ENCODE assay signal across 31 mouse cellular contexts in the genomic region with DNA sequence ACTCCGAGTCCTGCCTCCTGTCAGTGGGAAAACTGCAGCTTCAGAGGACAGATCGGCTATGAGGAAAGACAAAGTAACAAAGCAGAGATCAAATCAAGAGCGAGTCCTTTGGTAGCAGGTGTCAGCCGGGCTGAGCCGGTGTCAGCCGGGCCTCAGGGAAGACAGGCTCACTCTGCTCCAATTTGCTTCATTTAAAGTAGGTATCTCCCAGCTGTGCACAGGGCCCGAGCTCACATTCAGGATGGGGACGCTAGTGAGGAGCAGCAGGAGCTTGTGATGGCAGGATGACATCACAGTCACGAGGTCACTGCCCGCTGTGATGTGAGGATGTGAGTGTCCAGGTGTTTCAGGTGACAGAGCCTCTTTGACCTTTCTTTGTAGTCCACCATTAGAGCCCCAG.
DNase-seq lines count a peak whose midpoint lies in the region; ATAC-seq lines count a peak whose summit lies in the region.
"Had no signal": no experiment of that assay in that cellular context is flagged by ENCODE, and none has a peak within 500 bp of the region (broad histone marks: within the 10 kb centered on the region; RNA-seq: fewer than 3 reads in every experiment).

No protein-coding gene starts in this region.

- H3K4me1 ChIP-seq in hindbrain, embryonic 13.5 days (replicated peaks), result peaks cover 15% of the 10 kb centered on the region
- H3K4me1 ChIP-seq in hindbrain, embryonic 10.5 days (replicated peaks), result peaks cover 3% of the 10 kb centered on the region; the same call in 1 of the 2 replicates
- H3K4me1 ChIP-seq in midbrain, embryonic 14.5 days (ENCODE audit: control insufficient read depth, insufficient read depth, low read length), result no peaks in the 10 kb centered on the region
- no peaks in the 10 kb centered on the region for H3K4me1 ChIP-seq in midbrain, embryonic 11.5 days (ENCODE audit: control insufficient read depth, insufficient read depth, low read length)
- H3K4me1 ChIP-seq: embryonic facial prominence, embryonic 13.5 days; forebrain, embryonic 12.5 days; forebrain, embryonic 15.5 days; heart, embryonic 10.5 days; heart, embryonic 13.5 days had no signal

- H3K27me3 ChIP-seq in hindbrain, embryonic 13.5 days, result no peaks in the 10 kb centered on the region
- H3K27me3 ChIP-seq in hindbrain, embryonic 10.5 days (ENCODE audit: insufficient read depth, poor library complexity, severe bottlenecking), result no peaks in the 10 kb centered on the region
- no peaks in the 10 kb centered on the region for H3K27me3 ChIP-seq in midbrain, embryonic 14.5 days (ENCODE audit: control insufficient read depth, insufficient read depth, low read length)
- H3K27me3 ChIP-seq in midbrain, embryonic 11.5 days (ENCODE audit: control insufficient read depth, insufficient read depth, low read length), result no peaks in the 10 kb centered on the region
- H3K27me3 ChIP-seq: embryonic facial prominence, embryonic 13.5 days; forebrain, embryonic 12.5 days; forebrain, embryonic 15.5 days; heart, embryonic 13.5 days had no signal

- peak; percentile 29; the same call in 1 of the 2 replicates for ATAC-seq in hindbrain, embryonic 13.5 days (ENCODE audit: low FRiP score)
- no peak for ATAC-seq in midbrain, embryonic 14.5 days (ENCODE audit: low FRiP score, low TSS enrichment)
- ATAC-seq in midbrain, embryonic 11.5 days (ENCODE audit: low FRiP score), result no peak
- ATAC-seq: forebrain, embryonic 15.5 days; hindbrain, embryonic 16.5 days; inflammation-experienced regulatory T-cells, adult 6 months; Patski had no signal

- H3K9me3 ChIP-seq in hindbrain, embryonic 13.5 days, result no peaks in the 10 kb centered on the region
- no peaks in the 10 kb centered on the region for H3K9me3 ChIP-seq in hindbrain, embryonic 10.5 days
- no peaks in the 10 kb centered on the region for H3K9me3 ChIP-seq in midbrain, embryonic 14.5 days (ENCODE audit: control insufficient read depth, low read length)
- H3K9me3 ChIP-seq in midbrain, embryonic 11.5 days (ENCODE audit: control insufficient read depth, low read length), result no peaks in the 10 kb centered on the region
- H3K9me3 ChIP-seq: embryonic facial prominence, embryonic 10.5 days; embryonic facial prominence, embryonic 13.5 days; forebrain, embryonic 12.5 days; forebrain, embryonic 15.5 days; heart, embryonic 10.5 days; heart, embryonic 13.5 days had no signal

- no peaks in the 10 kb centered on the region for H3K36me3 ChIP-seq in hindbrain, embryonic 13.5 days
- H3K36me3 ChIP-seq in hindbrain, embryonic 10.5 days, result no peaks in the 10 kb centered on the region
- H3K36me3 ChIP-seq in midbrain, embryonic 14.5 days (ENCODE audit: control insufficient read depth, insufficient read depth, low read length), result no peaks in the 10 kb centered on the region
- no peaks in the 10 kb centered on the region for H3K36me3 ChIP-seq in midbrain, embryonic 11.5 days (ENCODE audit: control insufficient read depth, insufficient read depth, low read length)
- H3K36me3 ChIP-seq: embryonic facial prominence, embryonic 10.5 days; embryonic facial prominence, embryonic 13.5 days; forebrain, embryonic 12.5 days; forebrain, embryonic 15.5 days; G1E; heart, embryonic 10.5 days; heart, embryonic 13.5 days had no signal

- 53% methylated on average over 10 of the region's 10 CpGs for WGBS in hindbrain, embryonic 13.5 days
- 74% methylated on average over 10 of the region's 10 CpGs for WGBS in hindbrain, embryonic 10.5 days
- 54% methylated on average over 10 of the region's 10 CpGs for whole genome bisulfite sequencing in midbrain, embryonic 14.5 days
- 76% methylated on average over 10 of the region's 10 CpGs for WGBS in midbrain, embryonic 11.5 days

- no peak overlapping the region for H3K9ac ChIP-seq in hindbrain, embryonic 13.5 days
- no peak overlapping the region for H3K9ac ChIP-seq in midbrain, embryonic 14.5 days (replicated peaks; ENCODE audit: low read length)
- no peak overlapping the region for H3K9ac ChIP-seq in midbrain, embryonic 11.5 days (ENCODE audit: low read length)
- H3K9ac ChIP-seq: embryonic facial prominence, embryonic 13.5 days; forebrain, embryonic 12.5 days; forebrain, embryonic 15.5 days; heart, embryonic 13.5 days had no signal

- no peak overlapping the region for H3K4me2 ChIP-seq in hindbrain, embryonic 13.5 days
- H3K4me2 ChIP-seq in midbrain, embryonic 14.5 days (ENCODE audit: low read length), result no peak overlapping the region
- H3K4me2 ChIP-seq in midbrain, embryonic 11.5 days, result no peak overlapping the region
- H3K4me2 ChIP-seq: embryonic facial prominence, embryonic 13.5 days; forebrain, embryonic 12.5 days; forebrain, embryonic 15.5 days; heart, embryonic 13.5 days had no signal

- H3K4me3 ChIP-seq in hindbrain, embryonic 13.5 days, result no peak overlapping the region
- H3K4me3 ChIP-seq in hindbrain, embryonic 10.5 days, result no peak overlapping the region
- no peak overlapping the region for H3K4me3 ChIP-seq in midbrain, embryonic 14.5 days (replicated peaks; ENCODE audit: low read depth, low read length)
- no peak overlapping the region for H3K4me3 ChIP-seq in midbrain, embryonic 11.5 days (ENCODE audit: low read depth, low read length)
- H3K4me3 ChIP-seq: embryonic facial prominence, embryonic 10.5 days; embryonic facial prominence, embryonic 13.5 days; erythroblast, embryonic 14.5 days; forebrain, embryonic 12.5 days; forebrain, embryonic 15.5 days; heart, adult 2 months; heart, embryonic 10.5 days; heart, embryonic 13.5 days had no signal

- no peak overlapping the region for H3K27ac ChIP-seq in hindbrain, embryonic 13.5 days
- H3K27ac ChIP-seq in hindbrain, embryonic 10.5 days, result no peak overlapping the region
- no peak overlapping the region for H3K27ac ChIP-seq in midbrain, embryonic 14.5 days (replicated peaks; ENCODE audit: low read depth, low read length)
- no peak overlapping the region for H3K27ac ChIP-seq in midbrain, embryonic 11.5 days (ENCODE audit: low read depth, low read length)
- H3K27ac ChIP-seq: embryonic facial prominence, embryonic 10.5 days; embryonic facial prominence, embryonic 13.5 days; forebrain, embryonic 12.5 days; forebrain, embryonic 15.5 days; heart, adult 2 months; heart, embryonic 10.5 days; heart, embryonic 13.5 days had no signal

- DNase-seq in hindbrain, embryonic 10.5 days (ENCODE audit: low spot score), result no peak
- peak; percentile 43 for DNase-seq in midbrain, embryonic 14.5 days
- no peak for DNase-seq in midbrain, embryonic 11.5 days (ENCODE audit: low spot score, missing footprints)
- DNase-seq in ES-CJ7 (ENCODE audit: low read depth, low spot score) (peak; percentile 19), ZHBTc4 (ENCODE audit: low read depth, low spot score) (peak; percentile 76)
- DNase-seq in kidney, postnatal 36 days, result no peak
- DNase-seq in frontal cortex, adult 2 months (ENCODE audit: extremely low spot score in 1 of 2, low spot score in 1 of 2), result no peak
- DNase-seq: adrenal gland, adult 2 months; adrenal gland, postnatal 14 days; cerebellum, adult 11-12 months; cerebellum, adult 8-10 months; cerebellum, postnatal 10 days; cerebellum, postnatal 36 days; embryo, embryonic 11 days; gastrocnemius, postnatal 10 days; gastrocnemius, postnatal 36 days; heart, adult 2 months; heart, postnatal 14 days; heart, postnatal 4 days had no signal

Comparison
In these comparisons a context has a peak if more than half of its experiments do, and no peak if none do; other contexts are left out.
1. DNase-seq: peak in midbrain, embryonic 14.5 days (single experiment), ES-CJ7 (single experiment) and ZHBTc4 (single experiment); none in hindbrain, embryonic 10.5 days (single experiment), midbrain, embryonic 11.5 days (single experiment), kidney, postnatal 36 days (0 of 2) and frontal cortex, adult 2 months (0 of 2).